Mouse (Mus musculus) heart, adult 18-20 months (tissue): ENCODE data around the gene Zfp202. TPM values are rescaled to one million over a fixed set of nuclear protein-coding genes. Genes with fewer than 3 reads are reported as not detected.

Source experiments
- DNase-seq, 2 experiments: peaks; one replicate each; pipeline ENCODE4 v3.0.0; 2021 to 2022; ENCODE audit warnings: mixed read lengths in 1 of 2
- total RNA-seq, 2 experiments: library from RNA; stranded (reverse); gene quantifications; 2 replicates each; pipeline ENCODE4 v1.2.3; 2021

Zfp202 gene
- total RNA-seq, 2 experiments from 2014 or later = 2.5 to 2.7 TPM

GRCm38 (mm10) chr9:40240311-40240710 is 48.2 kb downstream of the Zfp202 start:
- DNase-seq = no peak

- DNase-seq = peak; percentile 38 to 45
These were observed 49.2 kb downstream of the Zfp202 start for GRCm38 (mm10) chr9:40241223-40241801.

- DNase-seq = peak in 1 of 2 experiments; percentile 25
These were observed 50.1 kb downstream of the Zfp202 start for GRCm38 (mm10) chr9:40241951-40242888.

GRCm38 (mm10) chr9:40245466-40245865 is 53.4 kb downstream of the Zfp202 start:
- DNase-seq = peak in 1 of 2 experiments; percentile 6

GRCm38 (mm10) chr9:40245974-40246665 is 54.0 kb downstream of the Zfp202 start:
- DNase-seq = no peak

- DNase-seq = no peak
These were observed 54.6 kb downstream of the Zfp202 start for GRCm38 (mm10) chr9:40246702-40247101.

- DNase-seq = peak in 1 of 2 experiments; percentile 22
These were observed 57.0 kb downstream of the Zfp202 start for GRCm38 (mm10) chr9:40249106-40249505.

- DNase-seq = no peak
These were observed 60.3 kb downstream of the Zfp202 start for GRCm38 (mm10) chr9:40252459-40252858.

Other genes with a start within 250 kb of the Zfp202 start
- not detected for gene Olfr975, start 240.3 kb upstream of the Zfp202 start, total RNA-seq
- gene Olfr976, start 231.2 kb upstream of the Zfp202 start, total RNA-seq = not detected
- not detected for gene Olfr978, start 200.2 kb upstream of the Zfp202 start, total RNA-seq
- gene Olfr979, start 188.9 kb upstream of the Zfp202 start, total RNA-seq = not detected
- not detected for gene Olfr980, start 182.7 kb upstream of the Zfp202 start, total RNA-seq
- gene Olfr981, start 170.9 kb upstream of the Zfp202 start, total RNA-seq = not detected
- gene Olfr982, start 118.5 kb upstream of the Zfp202 start, total RNA-seq = not detected
- gene Olfr983, start 98.7 kb upstream of the Zfp202 start, total RNA-seq = not detected
- not detected for gene Olfr984, start 78.1 kb upstream of the Zfp202 start, total RNA-seq
- gene Olfr985, start 62.1 kb upstream of the Zfp202 start, total RNA-seq = not detected
- not detected for gene Tmem225, start 44.2 kb upstream of the Zfp202 start, total RNA-seq
- not detected for gene Olfr986, start 11.4 kb upstream of the Zfp202 start, total RNA-seq
- gene Scn3b, start 76.9 kb downstream of the Zfp202 start, total RNA-seq = 1 to 10 TPM in 1 of 2 experiments, under 1 TPM in 1; 0.79 to 1.6 TPM